Mouse (Mus musculus) kidney, adult 11 months (tissue): ENCODE data around the gene Hist1h3f.
"Not testable (repeated sequence)": the region's sequence is repeated elsewhere in the genome, so short reads cannot be mapped to it uniquely, and the experiment has no call there.

Experiments used
- DNase-seq: peaks from one replicate; pipeline ENCODE4 v3.0.0; 2022

Hist1h3f gene

DNA sequence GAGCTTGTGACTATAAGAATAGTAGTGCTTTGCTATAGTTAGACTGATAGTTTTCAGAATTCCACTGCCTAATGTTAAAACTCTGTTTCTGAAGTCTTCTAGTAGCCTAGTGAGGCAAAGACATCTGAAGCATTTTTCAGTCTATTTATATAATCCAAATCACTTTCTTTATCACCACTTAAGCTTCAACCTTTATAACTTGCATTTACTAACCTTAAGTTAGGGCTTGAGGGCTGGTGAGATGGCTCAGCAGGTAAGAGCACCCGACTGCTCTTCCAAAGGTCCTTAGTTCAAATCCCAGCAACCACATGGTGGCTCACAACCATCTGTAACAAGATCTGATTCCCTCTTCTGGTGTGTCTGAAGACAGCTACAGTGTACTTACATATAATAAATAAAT, 4.0 kb upstream of the Hist1h3f start:
- DNase-seq: not testable (repeated sequence)

DNA sequence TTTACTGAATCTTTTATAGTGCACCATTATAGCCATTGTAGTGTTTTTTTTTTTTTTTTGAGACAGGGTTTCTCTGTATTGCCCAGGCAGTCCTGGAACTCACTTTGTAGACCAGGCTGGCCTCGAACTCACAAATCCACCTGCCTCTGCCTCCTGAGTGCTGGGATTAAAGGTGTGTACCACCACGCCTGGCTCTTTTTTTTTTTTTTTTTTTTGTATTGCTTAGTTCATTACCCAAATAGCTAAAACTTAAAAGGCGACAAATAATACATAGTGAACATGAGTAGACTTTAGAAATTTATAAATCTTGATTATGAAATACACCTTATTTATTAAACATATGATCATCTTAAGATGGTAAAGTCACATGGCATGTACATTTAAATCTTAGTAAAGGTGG, 2.4 kb upstream of the Hist1h3f start:
- DNase-seq: no peak

DNA sequence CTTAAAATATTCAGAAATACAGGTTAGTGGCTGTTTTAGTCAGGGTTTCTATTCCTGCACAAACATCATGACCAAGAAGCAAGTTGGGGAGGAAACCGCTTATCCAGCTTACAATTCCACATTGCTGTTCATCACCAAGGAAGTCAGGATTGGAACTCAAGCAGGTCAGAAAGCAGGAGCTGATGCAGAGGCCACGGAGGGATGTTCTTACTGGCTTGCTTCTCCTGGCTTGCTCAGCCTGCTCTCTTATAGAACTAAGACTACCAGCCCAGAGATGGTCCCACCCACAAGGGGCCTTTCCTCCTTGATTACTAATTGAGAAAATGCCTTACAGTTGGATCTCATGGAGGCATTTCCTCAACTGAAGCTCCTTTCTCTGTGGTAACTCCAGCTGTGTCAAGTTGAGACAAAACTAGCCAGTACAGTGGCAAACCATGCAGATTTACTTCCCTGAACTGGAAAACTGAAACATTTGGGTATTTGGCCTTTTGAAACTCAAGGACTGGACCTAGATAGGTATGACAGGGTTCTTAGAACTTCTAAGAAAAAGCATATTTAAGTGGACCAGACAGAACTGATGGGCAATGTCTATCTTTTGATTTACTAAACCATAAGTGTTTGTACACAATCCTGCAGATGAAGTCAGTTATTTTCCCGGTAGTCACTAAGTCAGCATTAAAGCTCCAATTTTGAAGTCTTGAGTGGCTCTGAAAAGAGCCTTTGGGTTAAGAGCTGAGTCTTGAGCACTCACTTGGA, 1.4 kb upstream of the Hist1h3f start:
- DNase-seq: not testable (repeated sequence)

DNA sequence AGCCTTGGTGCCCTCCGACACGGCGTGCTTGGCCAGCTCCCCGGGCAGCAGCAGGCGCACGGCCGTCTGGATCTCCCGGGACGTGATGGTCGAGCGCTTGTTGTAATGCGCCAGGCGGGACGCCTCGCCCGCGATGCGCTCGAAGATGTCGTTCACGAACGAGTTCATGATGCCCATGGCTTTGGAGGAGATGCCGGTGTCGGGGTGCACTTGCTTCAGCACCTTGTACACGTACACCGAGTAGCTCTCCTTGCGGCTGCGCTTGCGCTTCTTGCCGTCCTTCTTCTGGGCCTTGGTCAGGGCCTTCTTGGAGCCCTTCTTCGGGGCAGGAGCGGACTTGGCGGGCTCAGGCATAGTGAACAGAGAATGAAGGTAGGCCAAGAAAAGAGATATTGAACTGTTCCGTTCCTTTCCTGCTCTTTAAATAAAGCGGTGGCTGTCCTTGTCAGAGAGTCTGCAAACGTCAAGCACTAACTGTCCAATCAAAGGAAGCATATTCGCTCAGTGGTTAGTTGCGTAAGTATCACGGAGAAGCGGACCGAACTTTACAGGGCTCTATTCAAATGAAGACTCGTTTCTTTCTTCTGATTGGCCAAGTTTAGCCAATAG, 749 bp upstream of the Hist1h3f start, which contains the start of gene Hist1h2bh:
Gene Hist1h2bh (minus strand): TSS at position 394 of the 609 bp plus-strand sequence.
- peak; percentile 77 for DNase-seq

DNA sequence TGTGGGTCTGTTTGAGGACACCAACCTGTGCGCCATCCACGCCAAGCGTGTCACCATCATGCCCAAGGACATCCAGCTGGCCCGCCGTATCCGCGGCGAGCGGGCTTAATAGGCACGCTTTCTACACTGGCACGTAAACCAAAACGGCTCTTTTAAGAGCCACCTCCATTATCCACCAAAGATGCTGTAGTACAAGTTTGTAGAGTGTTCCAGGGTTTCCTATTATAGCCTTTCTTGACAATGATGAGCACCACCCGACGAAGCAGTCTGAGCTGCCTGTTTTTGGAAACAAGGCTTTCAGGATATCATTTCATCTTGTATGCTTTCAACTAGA, 902 bp downstream of the Hist1h3f start:
- not testable (repeated sequence) for DNase-seq

DNA sequence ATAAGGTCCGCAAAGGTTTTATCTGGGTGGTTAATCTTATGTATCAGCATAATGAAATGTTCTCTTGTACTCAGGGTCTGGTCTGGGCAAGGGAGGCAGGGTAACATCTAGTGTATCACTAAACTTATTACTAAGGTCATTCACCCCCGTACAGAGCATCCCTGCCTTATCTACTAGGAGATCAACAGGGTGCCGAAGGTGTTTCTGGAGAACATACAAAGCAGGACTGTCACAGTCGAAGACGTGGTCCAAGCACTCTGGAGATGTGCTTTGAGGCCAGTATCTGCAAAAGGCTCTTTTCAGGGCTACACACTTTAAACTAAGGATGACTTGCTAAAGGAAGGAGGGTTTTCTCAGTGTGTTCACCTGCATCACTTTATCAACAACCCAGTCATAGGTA, 2.8 kb downstream of the Hist1h3f start:
- no peak for DNase-seq

DNA sequence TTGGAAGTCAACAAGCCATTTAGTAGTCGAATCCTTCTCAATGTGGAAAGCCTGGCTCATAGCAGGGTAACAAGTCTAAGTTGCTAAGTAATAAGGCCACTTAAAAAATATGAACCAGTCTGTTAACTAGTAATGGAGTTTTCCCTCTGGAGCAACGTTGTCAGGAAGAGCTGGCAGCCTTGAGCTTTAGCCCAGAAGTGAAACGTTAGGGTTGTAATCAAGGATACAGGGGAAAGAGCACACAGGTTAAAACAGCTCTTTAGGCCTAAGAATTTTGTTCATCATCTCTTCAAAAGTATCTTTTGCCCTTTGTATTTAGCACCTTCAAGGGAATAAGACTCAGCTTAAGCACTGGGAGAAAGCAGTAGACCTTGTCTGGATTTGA, 6.9 kb downstream of the Hist1h3f start:
- no peak for DNase-seq

DNA sequence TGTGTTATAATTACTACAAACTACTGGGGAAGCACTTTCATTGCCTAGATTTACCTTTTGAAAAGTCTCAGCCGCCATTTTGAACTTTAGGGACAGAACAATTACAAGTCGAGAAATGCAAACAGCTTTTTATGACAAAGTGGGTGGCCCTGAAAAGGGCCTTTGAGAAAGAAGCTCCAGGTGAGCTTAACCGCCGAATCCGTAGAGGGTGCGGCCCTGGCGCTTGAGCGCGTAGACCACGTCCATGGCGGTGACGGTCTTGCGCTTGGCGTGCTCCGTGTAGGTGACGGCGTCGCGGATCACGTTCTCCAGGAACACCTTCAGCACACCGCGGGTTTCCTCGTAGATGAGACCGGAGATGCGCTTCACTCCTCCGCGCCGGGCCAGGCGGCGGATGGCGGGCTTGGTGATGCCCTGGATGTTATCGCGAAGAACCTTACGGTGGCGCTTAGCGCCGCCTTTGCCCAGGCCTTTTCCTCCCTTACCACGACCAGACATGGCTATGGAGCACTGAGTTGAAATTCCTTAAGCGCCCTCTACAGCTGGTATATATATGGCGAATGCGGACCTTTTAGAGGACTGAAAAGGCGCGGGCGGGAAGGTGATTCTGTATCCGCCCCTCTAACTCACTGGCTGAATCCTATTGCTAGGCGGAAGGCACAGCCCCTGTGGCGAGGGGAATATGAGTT, 7.4 kb downstream of the Hist1h3f start, which contains the start of gene Hist1h4f:
Gene Hist1h4f (minus strand): TSS at position 503 of the 689 bp plus-strand sequence.
- DNase-seq: peak; percentile 82

DNA sequence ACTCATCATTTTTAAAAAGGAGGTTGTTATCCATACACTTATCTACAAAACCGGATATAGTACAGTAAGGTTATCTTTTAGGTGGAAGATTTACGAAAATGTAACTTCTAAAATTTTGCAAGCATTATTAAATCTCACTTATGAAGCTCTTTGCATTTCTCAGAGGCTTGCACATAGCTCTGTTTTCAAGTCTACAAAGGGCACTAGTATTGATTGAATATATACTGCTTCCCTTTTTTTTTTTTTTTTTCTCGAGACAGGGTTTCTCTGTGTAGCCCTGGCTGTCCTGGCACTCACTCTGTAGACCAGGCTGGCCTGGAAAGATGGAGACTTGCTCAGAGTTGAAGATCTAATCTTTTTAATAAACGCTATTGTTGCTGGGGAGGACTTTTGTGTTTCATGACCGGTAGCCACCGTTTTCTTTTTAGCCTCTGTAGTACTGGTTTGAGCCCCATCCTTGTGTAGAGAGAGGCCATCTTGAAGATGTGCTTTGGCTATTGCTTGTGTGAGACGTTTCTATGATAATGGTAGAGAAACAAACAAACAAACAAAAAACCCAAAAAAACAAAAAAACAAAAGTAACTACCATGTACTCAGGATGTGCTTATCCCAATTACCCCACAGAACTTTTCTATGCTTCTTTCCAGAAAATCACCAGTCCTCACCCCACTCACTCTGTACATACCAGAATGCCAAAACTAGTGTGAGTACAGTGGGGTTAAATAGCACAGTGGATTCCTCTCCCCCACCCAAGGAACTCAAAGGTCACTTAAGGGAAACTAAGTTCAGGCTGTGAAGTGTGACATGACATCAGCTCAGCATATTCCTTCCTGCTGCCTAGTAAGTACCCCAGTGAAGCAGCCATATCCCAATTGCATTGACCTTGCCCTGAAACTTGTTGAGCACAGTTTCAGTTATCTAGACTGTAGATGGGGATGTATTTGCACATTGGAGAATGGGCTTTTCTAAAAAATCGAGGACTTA, 8.4 kb downstream of the Hist1h3f start:
- DNase-seq: no peak

DNA sequence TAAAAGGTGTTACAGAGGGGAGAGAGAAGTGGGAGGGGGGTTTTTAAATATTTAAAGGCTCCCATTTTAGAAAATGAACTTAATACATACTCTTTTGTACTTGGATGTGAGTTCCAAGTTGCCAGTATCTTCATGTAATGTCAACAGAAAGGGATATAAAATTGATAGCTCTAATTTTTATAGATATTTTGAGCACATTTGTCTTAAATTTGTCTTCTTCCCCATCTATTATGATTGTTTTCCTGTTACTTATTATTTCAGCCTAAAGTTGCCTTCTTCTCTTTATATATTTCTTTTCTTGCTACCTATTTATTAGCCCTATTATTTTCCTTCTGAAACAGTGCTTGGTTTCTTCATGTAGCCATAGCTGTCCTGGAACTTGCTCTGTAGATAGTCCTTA, 9.1 kb downstream of the Hist1h3f start, which contains the start of gene Hist1h1d:
Gene Hist1h1d (plus strand): TSS at position 301 of the 400 bp plus-strand sequence.
- no peak for DNase-seq

DNA sequence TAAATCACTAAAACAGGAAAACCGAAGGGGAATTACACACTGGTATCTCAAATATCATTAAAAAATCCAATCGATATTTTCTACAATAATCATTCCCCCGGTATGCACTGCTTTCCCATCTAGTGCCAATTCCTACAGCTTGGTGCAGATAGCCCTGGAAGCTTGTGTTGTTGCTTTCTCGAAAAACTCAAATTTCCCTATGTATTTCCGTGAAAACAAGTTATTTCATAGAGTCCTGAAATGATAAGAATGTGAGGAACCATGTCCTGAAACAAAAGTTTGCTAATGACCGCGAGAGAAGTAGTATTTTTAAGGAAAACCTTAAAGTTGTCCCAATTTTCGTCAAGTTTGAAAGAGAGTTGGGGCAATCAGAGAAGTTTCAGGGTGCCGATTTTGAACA, 10.5 kb downstream of the Hist1h3f start:
- DNase-seq: no peak

DNA sequence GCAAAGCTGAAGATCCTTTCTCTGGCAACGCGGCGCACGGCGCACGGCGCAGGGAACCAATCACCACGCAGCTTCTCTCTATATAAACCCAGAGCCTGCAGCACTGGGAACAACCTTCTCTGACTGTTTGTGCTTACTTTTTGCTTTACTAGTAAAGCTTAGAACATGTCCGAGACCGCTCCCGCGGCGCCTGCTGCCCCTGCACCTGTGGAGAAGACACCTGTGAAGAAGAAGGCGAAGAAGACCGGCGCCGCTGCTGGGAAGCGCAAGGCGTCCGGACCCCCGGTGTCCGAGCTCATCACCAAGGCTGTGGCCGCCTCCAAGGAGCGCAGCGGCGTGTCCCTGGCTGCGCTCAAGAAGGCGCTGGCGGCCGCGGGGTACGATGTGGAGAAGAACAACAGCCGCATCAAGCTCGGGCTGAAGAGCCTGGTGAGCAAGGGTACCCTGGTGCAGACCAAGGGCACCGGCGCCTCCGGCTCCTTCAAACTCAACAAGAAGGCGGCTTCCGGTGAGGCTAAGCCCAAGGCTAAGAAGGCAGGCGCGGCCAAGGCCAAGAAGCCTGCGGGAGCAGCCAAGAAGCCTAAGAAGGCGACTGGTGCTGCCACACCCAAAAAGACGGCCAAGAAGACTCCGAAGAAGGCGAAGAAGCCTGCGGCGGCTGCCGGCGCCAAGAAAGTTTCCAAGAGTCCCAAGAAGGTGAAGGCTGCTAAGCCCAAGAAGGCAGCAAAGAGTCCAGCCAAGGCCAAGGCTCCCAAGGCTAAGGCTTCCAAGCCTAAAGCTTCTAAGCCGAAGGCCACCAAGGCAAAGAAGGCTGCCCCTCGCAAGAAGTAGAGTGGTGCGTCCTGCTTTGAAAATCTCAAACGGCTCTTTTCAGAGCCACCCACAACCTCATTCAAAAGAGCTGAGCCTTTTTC, 11.3 kb downstream of the Hist1h3f start:
- DNase-seq: peak; percentile 58

DNA sequence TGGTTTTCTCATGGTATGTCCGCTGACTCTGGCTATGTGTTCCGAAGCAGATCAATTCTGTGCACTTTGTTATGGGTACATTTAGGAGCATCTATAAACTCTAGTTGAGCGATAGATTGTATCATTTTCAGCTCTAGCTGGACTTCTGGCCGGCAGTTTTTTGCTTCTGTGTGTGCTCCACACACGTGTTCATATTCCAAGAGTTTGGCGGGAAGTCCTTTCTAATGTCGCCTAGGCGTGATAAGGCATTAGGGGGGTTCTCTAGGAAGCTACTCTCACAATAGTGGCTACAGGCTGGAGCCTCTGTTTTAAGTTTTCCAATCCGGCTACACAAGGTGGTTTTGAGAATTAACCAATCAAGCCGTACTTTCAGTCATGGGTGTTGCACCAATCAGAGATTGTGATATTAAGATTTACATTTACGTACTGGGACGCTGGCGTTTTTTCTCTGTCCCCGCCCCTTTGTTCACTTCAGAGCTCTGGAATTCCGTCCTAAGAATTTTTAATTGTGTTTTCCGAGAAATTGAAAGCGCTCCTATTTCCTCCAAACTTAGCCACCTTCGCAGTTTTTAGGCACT, 12.1 kb downstream of the Hist1h3f start:
- DNase-seq: peak; percentile 69

DNA sequence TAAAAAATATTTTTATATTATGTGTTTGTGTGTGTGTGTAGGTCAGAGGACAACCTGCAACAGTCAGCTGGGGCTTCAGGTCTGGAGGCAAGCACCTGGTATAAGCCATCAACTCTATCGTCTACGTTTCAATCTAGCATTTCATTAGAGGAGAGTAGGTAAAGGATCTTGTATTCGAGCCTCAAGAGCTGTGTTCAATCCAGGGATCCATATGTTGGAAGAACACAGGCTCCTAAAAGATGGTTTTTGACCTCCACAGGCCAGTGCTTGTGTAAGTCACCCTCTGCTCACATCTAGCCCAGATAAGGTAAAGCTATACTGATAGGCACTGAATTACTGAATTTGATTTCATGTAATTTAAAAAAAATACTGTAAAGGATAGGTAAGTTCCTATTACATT, 13.1 kb downstream of the Hist1h3f start:
- DNase-seq: no peak

DNA sequence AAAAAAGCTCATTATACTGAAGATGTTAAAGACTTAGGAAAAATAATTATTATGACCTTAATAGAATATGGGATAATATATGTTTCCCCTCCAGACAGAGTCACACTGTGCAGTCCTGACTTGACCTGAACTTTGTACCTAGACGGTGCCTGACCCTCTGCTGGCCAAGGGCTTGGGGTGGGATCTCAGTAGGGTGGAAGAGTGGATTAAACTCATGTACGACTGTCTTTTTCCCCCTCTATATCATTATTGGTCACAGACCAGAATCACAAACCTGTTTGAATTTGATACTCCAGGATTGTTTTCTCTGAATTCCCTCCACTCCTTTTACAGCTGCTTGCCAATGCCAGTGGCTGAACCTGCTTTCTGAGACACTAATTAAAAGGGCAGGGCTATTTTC, 16.8 kb downstream of the Hist1h3f start:
- not testable (repeated sequence) for DNase-seq

DNA sequence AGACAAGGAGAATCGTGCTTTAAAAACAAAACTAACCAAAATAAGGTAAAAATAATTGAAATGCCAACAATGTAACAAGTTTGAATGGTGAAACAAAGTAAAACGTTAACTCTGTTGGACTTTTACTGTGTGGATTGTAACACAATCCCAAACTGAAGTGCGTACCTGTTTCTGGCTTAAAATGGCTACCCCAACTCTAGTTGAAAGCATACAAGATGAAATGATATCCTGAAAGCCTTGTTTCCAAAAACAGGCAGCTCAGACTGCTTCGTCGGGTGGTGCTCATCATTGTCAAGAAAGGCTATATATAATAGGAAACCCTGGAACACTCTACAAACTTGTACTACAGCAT, 17.7 kb downstream of the Hist1h3f start:
- not testable (repeated sequence) for DNase-seq

DNA sequence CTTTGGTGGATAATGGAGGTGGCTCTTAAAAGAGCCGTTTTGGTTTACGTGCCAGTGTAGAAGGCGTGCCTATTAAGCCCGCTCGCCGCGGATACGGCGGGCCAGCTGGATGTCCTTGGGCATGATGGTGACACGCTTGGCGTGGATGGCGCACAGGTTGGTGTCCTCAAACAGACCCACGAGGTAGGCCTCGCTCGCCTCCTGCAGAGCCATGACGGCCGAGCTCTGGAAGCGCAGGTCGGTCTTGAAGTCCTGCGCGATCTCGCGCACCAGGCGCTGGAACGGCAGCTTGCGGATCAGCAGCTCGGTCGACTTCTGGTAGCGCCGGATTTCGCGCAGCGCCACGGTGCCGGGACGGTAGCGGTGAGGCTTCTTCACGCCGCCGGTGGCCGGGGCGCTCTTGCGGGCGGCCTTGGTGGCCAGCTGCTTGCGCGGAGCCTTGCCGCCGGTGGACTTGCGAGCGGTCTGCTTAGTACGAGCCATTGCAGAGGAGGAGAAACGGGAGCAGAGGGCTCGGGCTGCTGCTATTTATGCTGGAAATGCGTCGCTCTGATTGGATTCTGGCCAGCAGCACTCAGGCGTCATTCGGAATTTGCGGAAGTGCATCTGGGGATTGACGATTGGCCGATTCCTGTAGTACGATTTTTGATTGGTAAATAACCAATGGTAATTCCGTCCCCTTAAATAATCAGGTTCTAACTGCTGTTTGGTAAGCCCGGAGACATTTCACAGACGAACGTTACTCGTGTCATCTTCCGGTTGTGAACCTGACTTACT, 18.2 kb downstream of the Hist1h3f start, which contains the start of gene Hist1h3e:
Gene Hist1h3e (minus strand): TSS at position 487 of the 777 bp plus-strand sequence.
- DNase-seq: peak; percentile 91

DNA sequence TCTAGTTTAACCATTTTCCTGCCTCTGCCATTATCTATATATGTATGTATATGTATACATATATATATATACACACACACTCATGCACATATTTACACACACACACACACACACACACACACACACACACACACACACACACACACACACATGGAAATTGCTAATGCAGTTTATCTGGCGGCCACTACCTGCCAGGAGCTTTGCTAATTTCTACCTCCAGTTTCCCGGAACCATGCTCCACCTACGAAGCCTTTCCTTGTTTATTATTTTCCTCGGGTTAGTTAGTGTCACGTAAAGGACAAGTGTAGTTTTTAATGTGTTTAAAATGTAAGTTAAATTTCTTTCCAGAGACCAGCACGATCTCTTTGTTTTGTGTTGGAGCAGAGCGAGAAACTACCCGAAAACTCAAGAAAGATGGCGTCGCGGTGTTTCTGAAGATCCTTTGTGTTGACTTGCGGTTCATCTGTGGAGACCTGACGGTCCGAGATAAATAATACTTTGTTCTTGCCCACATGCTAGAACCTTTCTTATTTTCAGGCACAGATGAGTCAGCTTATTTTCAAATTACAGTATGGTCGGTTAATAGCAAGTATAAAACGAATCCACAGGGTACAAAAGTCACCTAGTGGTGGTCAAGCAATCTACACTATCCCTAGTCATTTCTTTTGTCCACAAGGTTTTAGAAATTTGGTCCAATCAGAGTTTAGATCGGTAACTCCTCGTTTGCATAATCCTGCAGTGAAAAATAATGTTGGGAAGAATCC, 19.0 kb downstream of the Hist1h3f start:
- DNase-seq: no peak

DNA sequence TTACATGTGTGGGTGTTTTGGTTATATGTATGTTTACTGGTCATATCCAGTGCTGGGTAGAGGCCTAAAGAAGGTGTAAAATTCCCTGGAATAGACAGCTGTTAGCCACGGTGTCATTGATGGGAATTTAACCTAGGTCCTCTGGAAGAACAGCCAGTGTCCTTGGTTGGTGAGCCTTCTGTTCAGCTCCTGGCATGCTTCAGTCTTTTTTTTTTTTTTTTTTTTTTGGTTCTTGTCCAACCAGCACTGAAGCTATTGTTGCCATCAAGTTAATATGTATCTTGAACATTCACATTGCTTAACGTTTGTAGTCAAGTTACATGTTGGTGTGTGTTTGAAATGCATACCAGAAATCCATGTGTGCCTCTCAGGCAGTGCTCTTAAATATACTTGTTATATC, 20.6 kb downstream of the Hist1h3f start:
- no peak for DNase-seq
